ENCODE assay signal across 8 mouse cellular contexts in genomic region chr3:68059162-68059800, GRCm38 (mm10). TPM values are rescaled to one million over a fixed set of nuclear protein-coding genes. Genes with fewer than 3 reads are reported as not detected.
DNase-seq lines count a peak whose midpoint lies in the region; ATAC-seq and TF ChIP-seq lines count a peak whose summit lies in the region.

No protein-coding gene starts in this region.

- no peak for DNase-seq in heart, postnatal 0 days (ENCODE audit: low spot score)
- DNase-seq in heart, adult 11 months, result no peak
- peak; percentile 32 for DNase-seq in embryo, embryonic 9.5 days (ENCODE audit: extremely low spot score)
- peak; percentile 42 for DNase-seq in kidney, postnatal 10 days
- peak; percentile 78 for DNase-seq in retina, embryonic 14.5 days (ENCODE audit: low spot score)
- DNase-seq in gastrocnemius, adult 18-20 months (ENCODE audit: low spot score), result no peak
- DNase-seq in thymus, postnatal 36 days, result no peak

- TF ChIP-seq CTCF in heart, postnatal 0 days (IDR thresholded peaks at IDR 0.05; ENCODE audit: low read depth), result peak; percentile 80
- peak; percentile 47 for TF ChIP-seq CTCF in ES-Bruce4 (IDR thresholded peaks at IDR 0.05; ENCODE audit: low read depth, low read length)

- H3K4me1 ChIP-seq in heart, postnatal 0 days (ENCODE audit: control insufficient read depth, insufficient read depth), result no peaks in the 10 kb centered on the region
- H3K4me1 ChIP-seq in ES-Bruce4 (ENCODE audit: control insufficient read depth, insufficient read depth, low read length), result no peaks in the 10 kb centered on the region

- ATAC-seq in heart, postnatal 0 days (ENCODE audit: insufficient read depth, low read depth), result no peak

- no peak overlapping the region for H3K27ac ChIP-seq in heart, postnatal 0 days (ENCODE audit: low read depth)
- H3K27ac ChIP-seq in ES-Bruce4 (ENCODE audit: insufficient read depth, low read length), result no peak overlapping the region

- H3K36me3 ChIP-seq in heart, postnatal 0 days (replicated peaks; ENCODE audit: control insufficient read depth, insufficient read depth, low read length), result no peaks in the 10 kb centered on the region
- H3K36me3 ChIP-seq in ES-Bruce4 (ENCODE audit: control insufficient read depth, insufficient read depth, low read length, poor library complexity, severe bottlenecking), result no peaks in the 10 kb centered on the region

- H3K9me3 ChIP-seq in heart, postnatal 0 days (replicated peaks; ENCODE audit: control insufficient read depth, low read length), result no peaks in the 10 kb centered on the region
- no peaks in the 10 kb centered on the region for H3K9me3 ChIP-seq in ES-Bruce4 (replicated peaks; ENCODE audit: control insufficient read depth, insufficient read depth, low read length, poor library complexity, severe bottlenecking)

- TF ChIP-seq EP300 in heart, postnatal 0 days (IDR thresholded peaks at IDR 0.05; ENCODE audit: low read depth), result no peak
- no peak for TF ChIP-seq EP300 in ES-Bruce4 (IDR thresholded peaks at IDR 0.05; ENCODE audit: insufficient read depth, low read depth, low read length)

- 41% methylated on average over 2 of the region's 2 CpGs for WGBS in heart, postnatal 0 days

- TF ChIP-seq POLR2A in ES-Bruce4 (IDR thresholded peaks at IDR 0.05; ENCODE audit: insufficient read depth, low read length), result no peak

- H3K4me2 ChIP-seq in heart, postnatal 0 days (ENCODE audit: low read depth, low read length), result no peak overlapping the region

- no peak overlapping the region for H3K9ac ChIP-seq in heart, postnatal 0 days (replicated peaks; ENCODE audit: low read depth, low read length)
- H3K9ac ChIP-seq in ES-Bruce4 (ENCODE audit: low read depth, poor library complexity, severe bottlenecking), result no peak overlapping the region

- H3K27me3 ChIP-seq in heart, postnatal 0 days (ENCODE audit: control insufficient read depth, insufficient read depth, low read length), result no peaks in the 10 kb centered on the region
- no peaks in the 10 kb centered on the region for H3K27me3 ChIP-seq in ES-Bruce4 (ENCODE audit: control insufficient read depth, insufficient read depth, low read length, poor library complexity, severe bottlenecking)

- H3K4me3 ChIP-seq in heart, postnatal 0 days (ENCODE audit: low read depth, low read length), result no peak overlapping the region
- H3K4me3 ChIP-seq in ES-Bruce4 (ENCODE audit: low read depth, low read length), result no peak overlapping the region

RNA-seq across cellular contexts. Expression of gene Schip1, which starts 5.3 kb away (rescaled TPM):
- total RNA-seq in heart, postnatal 0 days (2014; rRNA removed; ENCODE audit: low replicate concordance), result 41.1 and 58.4 TPM in 2 replicates
- 74.3 and 92.1 TPM in 2 replicates for polyA plus RNA-seq in heart, postnatal 0 days (2015; fragmentation: Nextera tagmentation; extraction: Ambion mirVana)
- polyA plus RNA-seq in ES-Bruce4 (2011; ENCODE audit: insufficient read depth, insufficient read length, low read depth, missing spikeins), result 82.1 and 85.2 TPM in 2 replicates
- total RNA-seq in gastrocnemius, adult 18-20 months (2021), result 100 to 1,000 TPM in 1 of 2 experiments, 10 to 100 TPM in 1; 98.9 to 126 TPM

Comparison
In these comparisons a context has a peak if more than half of its experiments do, and no peak if none do; other contexts are left out.
1. DNase-seq: peak in embryo, embryonic 9.5 days (single experiment), kidney, postnatal 10 days (single experiment) and retina, embryonic 14.5 days (single experiment); none in heart, postnatal 0 days (single experiment), heart, adult 11 months (single experiment), gastrocnemius, adult 18-20 months (single experiment) and thymus, postnatal 36 days (0 of 2).